Mouse (Mus musculus) left cerebral cortex, postnatal 25 days (tissue): ENCODE data around the gene Rnf220. TPM values are rescaled to one million over a fixed set of nuclear protein-coding genes. Genes with fewer than 3 reads are reported as not detected.

Experiments used
- DNase-seq, 2 experiments: peaks; one replicate each; pipeline ENCODE4 v3.0.0; 2022; ENCODE audit warnings: low spot score in 2 of 2, mixed read lengths in 1 of 2
- intact Hi-C: fragments of 180-260 bp; cut with DNase I; formaldehyde crosslinking; loops from one replicate; pipeline ENCODE4 v1.15.1; 2025
- total RNA-seq, 2 experiments: library from RNA; stranded (reverse); gene quantifications; 2 replicates each; pipeline ENCODE4 v1.2.3; 2021

Gene Rnf220
- total RNA-seq, 2 experiments from 2014 or later: 179 to 182 TPM

DNA sequence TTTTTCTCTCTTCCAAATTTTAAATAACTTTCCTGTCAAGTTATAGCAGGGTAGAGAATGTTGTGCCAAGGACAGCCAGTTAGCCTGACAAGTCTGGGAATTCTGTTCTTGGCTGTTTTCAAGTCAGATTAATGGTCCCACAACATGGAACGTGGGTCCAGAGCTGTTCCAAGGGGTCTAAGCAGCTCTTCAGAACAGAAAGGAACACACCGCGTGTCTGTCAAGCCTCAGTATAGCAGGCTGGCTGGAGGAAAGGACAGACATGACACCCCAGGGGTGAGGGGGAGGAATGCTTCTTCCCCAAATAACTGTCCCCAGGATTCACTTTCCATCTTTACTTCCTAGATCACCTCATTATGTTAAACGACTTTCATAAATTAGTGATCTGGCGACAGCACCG is 5.0 kb downstream of the Rnf220 start:
- intact Hi-C loops: no loop called here

DNA sequence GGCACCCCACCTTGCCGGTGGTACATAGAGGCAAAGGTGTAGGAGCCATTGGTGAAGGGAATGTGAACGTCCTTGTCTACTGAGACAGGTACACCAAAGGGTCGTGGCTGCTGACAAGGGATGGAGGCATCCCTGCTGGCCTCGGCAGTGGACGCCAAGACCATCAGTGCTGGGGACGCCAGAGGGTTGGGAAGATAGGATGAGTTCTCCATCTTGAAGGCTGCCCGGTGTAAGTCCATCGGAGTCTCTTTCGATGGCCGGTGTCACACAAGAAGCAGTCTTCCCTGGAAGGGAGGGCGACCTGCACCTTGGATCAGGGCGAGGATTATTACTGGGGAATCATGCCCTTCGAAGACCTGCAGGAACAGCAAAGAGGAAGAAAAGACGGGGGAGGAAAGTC is 6.9 kb downstream of the Rnf220 start:
- intact Hi-C loops: no loop called here
- DNase-seq: no peak

More for the DNA sequence above, 5.0 kb downstream of the Rnf220 start:
- DNase-seq: no peak

DNA sequence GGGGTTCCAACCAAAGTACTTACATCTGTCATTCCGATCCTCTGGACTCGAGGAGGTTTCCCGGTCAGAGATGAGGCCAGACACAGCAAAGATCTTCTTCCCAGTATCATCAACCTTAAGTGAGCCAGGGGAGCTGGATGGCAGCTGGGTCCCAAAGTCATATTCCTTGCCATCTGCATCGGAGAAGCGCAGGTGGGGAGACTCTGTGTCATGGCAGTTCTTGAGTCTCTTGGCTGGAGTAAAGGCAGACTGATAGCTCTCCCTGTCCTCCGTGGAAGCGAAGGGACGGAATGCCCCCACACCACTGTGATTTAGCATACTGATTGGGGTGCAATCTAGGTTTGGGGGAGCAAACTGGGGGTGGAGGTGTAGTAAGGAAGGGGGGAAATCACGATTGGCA is 7.3 kb downstream of the Rnf220 start:
- no peak for DNase-seq
- intact Hi-C loops: no loop called here

DNA sequence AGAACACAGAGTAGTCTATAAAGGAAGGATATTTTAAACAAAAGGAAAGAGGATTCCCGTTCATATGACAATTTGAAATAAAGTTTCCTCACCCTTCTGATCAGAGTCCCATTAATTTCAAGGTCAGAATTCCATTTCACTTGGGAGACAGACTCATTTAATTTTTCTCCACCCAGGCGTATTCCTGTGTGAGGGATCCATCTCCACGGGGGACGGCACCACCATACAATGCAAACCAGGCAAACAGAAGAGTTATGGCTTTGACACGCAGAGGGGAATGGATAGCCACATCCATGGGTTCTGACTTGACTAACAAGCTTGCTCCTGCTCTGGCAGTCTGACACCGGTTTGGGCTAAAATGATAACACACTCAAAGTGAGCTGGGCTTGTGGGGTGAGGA is 9.4 kb downstream of the Rnf220 start:
- DNase-seq: no peak
- intact Hi-C loops: no loop called here

DNA sequence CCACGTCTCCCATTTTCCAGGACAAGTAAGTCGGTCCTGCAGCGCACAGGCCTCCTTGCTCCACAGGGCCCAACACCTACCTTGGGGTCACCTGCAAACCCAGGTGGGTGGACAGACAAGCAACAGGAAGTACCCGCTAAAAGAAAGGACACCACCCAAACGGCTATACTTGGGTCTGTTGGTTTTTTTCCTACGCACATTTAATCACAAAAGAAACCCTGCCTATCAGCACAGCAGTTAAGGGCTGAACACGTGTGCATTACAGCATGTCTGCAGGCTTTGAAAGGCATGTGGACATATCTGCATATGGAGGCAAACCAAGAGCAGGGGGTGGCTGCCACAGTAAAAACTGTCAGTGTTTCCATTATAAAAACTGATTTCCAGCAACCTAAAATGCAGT is 10.7 kb downstream of the Rnf220 start:
- intact Hi-C loops: no loop called here
- DNase-seq: no peak

DNA sequence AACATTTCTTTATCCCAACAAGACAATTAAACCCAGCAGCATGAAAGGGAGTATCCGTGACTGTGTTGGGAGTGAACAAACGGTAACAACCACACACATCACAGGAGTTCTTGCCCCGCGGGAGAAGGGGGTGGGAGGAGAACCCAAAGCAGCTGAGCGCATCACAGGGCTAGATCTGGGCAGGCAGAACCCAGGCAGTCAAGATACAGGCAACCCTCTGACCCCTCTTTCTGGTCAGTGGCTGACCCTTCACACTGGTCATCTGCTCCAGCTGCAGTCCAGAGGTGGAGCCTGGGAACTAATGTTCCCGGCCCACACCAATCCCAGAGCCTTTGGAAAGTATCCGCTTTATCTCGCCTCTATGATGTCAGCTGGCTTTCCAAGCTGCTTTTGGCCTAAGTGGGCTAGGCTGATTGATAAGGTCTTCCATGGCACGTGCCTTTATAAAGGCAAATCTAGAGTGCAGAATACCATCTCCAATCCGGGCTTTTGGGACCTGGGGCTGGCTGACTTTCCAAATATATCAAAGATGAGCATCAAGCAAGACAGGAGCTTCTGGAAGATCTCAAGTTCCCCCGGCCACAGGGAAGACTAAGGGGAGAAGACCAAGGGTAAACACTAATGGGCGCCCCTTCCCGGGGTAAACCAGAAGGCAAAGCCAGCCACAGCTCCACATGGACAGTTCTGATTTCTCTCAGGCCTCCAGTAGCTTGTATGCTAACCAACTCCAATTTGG is 11.6 kb downstream of the Rnf220 start:
- intact Hi-C loops: no loop called here

DNA sequence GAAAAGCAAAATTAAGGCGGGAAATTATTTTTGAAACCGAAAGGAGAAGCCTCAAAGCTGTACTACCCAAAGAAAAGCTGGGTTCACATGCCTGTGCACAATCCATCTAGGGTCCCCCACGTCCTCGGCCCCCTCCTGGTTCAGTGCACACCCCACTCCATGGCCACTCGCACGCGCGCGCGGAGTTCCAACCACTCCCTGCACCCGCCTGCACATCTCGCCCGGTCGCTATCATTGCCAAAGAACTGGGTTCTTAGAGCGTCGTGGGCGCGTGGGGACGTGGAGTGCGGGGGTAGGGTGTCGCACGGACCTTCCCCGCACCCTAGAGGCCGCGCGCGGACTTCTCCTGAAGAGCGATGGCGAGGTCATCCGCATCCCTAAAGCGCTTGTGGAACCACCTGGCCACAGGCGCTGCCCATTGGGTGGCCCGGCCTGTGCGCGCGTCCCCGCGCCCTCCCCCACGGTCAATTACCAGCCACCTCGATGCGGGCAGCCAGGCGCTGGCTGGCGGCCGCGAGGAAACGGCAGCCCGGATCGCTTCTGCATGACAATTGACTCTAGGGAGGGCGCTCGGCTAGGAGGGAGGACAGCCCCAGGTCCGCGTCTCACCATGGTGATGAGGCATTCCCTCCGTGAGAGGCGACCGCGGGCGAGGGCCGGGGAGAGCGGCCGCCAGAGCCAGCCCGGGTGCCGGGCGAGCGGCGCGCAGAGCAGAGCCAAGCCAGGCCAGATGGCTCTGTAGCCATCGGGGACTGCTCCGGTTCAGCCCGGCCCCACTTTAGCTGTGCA is 12.4 kb downstream of the Rnf220 start:
- intact Hi-C loops: no loop called here
- peak in 1 of 2 experiments; percentile 35 for DNase-seq

More for the DNA sequence above, 11.6 kb downstream of the Rnf220 start:
- DNase-seq: no peak

DNA sequence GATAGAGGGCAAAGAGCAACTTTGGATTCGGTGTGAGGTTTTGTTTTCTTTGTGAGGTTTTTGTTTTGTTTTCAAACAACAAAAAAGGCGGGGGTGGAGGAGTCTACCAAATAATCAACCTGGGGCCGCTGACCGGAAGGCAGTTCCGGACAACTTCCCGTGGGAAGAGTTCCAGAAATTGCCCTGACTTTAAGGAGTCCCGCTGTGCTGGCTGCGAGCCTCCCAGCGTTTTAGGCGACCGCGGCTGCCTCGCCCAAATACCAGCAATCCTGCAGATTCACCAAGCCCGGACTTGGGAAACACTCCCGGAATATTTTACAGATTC is 13.0 kb downstream of the Rnf220 start:
- DNase-seq: no peak
- intact Hi-C loops: no loop called here

DNA sequence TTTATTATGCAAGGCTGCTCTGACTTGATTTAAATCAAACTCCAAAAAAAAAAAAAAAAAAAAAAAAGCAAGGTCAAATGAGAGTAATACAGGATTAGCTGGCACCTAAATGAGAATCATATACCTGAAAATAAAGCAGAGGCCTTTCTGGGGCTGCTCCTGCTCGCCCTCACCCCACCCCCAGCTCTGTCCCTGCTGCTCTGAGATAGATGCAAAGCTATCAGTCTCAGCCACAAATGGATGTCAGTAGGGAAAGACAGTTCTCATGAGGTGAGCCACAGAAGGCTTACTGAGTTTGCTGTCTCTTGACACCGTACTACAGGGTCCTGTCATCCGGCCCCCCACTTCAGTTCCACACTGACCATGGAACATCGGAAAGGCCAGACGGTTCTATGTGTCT is 14.7 kb downstream of the Rnf220 start:
- intact Hi-C loops: no loop called here

DNA sequence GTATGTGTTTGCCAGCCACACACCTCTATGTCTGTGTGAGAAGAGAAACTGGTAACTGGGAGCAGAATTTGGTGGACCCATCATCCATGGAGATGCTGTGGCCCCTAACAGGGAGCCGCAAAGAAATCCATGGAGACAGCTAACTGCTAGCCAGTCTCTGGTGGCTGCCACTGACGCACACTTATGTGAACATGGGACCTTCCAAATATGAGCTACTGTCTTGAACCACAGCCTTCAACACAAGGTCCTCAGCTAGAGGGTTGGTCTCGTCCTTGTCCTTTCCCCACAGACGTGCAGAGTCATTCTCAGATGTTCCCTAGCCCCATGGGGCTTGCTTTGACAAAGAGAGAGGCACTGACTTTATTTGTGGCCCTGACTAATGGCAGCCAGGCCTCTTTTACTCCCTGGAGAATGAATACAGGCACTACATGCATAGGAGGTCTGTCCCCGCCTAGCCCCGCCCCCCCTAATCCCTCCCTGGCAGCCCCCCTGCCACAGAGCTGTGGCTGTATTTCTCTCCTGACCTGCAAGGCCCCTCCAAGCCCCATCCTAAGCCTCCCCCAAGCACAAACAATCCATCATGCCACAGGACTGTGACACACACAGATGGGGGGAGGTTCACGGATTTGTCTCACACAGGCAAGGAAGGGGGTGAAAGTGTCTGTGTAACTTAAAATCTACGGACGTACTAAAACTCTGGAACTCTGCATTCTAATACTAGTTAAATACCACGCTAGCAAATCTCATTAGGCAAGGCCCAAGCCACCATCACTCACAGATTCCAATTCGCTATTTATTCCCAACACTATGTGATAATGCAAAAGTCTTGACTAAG is 16.0 kb downstream of the Rnf220 start:
- intact Hi-C loops: no loop called here

More for the DNA sequence above, 14.7 kb downstream of the Rnf220 start:
- DNase-seq: no peak

DNA sequence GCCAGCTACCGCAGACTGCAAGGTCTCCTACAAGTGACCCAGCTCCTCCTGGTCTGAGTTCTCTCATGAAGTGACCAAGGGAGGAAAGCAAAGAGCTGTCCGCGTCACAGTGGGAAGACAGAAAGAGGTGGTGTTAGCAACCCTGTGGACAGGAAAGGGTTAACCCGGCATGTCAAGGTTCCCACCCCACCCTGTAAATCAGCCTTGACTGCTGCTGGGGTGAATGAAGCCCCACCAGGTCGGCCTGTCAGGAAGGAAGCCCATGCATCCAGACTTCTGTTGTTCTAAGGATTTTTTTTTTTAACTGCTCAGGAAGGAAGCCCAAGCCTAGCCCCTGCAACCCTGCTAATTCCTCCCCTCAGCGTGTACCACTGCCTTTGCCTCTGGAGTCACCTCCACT is 16.9 kb downstream of the Rnf220 start:
- DNase-seq: no peak
- intact Hi-C loops: no loop called here

More for the DNA sequence above, 16.0 kb downstream of the Rnf220 start:
- no peak for DNase-seq

DNA sequence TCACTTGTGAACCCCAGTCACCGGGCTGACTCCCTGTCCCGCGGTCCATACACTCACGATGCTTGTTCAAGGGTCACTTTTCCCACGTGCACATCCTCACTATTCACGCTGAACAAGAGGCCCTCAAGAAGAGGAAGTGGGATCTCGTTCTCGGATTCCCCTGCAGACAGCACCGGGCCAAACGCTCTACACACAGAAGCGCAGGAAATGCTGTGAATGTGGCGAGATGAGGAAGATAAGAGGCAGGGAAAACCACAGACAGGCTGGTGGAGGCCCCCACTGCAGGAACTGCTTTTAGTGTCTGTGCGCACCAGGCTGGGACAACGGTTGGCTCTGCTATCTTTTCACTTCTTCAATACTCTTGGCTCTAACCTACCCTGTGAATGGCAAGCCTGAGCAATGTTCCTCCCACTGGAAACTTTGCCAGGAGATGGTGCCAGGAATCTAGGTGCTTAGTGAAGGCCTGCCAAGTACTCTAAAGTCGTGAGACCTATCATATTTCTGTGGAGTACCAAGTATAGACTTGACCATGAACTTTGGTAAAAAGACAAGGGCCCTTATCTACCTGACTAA is 18.7 kb downstream of the Rnf220 start:
- intact Hi-C loops: no loop called here
- DNase-seq: peak in 1 of 2 experiments; percentile 31

DNA sequence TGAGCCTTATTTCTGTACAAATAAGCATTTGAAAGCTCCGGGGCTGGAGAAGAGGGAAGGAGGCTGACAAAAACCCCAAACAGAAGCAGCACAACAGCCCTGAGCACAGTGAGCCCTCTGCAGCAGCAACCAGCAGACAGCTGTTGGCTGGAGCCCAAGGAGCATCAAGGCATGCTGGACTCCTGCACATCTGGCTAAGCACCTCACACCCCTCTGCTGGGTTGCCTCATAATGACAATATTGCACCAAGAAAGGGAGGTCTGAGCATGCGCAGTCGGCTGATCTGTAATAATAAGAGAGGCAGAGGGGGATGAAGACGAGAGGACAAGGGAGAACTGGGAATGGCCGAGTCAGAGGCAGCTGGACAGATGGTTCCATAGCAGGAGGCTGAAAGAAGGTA is 19.5 kb downstream of the Rnf220 start:
- intact Hi-C loops: no loop called here
- no peak for DNase-seq

DNA sequence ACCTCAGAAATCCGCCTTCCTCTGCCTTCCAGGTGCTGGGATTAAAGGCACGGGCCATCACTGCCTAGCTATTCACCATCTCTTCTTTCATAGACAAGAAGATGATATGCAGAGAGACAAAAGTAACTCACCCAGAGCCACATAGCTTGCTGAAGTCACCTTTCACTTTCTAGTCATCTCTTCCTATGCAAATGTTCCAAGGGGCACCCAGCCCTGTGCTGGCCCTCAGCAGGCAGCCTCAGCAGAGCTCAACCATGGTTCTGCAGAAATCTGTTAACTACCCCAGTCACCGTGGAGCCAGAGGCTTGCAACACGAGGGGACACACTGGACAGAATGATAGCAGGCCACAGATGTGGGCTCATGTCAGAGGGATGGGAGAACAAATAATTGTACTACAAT is 20.1 kb downstream of the Rnf220 start:
- intact Hi-C loops: no loop called here
- no peak for DNase-seq

DNA sequence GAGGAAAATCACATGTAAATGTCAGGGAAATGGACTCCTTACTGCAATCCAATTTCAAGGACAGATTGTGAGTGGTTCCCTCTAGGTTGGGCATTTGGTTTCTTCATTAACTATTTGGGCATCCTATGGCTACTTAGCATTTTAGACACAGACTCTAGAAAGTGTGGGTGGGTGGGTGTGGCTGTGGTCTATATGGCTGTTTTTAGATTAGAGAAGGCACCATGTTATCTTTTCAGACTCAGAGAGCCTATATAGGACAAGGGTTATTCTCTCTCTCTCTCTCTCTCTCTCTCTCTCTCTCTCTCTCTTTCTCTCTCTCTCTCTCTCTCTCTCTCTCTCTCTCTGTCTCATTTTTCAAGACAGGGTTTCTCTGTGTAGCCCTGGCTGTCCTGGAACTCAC is 20.5 kb downstream of the Rnf220 start:
- intact Hi-C loops: no loop called here
- no peak for DNase-seq

DNA sequence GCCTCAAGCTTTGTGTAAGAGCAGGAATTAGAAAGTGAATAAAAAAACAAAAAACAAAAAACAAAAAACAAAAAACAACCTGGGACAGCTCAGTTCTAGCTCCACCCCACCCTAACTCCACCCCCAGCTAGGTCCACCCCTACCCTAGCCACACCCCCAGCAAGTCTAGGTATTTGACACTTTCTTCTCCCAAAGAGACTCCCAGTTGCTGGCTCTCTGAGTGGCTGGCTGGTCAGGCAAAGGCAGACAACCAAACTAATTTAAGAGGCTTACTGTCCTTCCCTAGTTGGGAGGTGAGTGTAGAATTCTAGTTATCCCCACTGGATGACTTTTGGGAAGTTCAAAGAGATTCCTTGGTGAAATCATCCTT is 22.9 kb downstream of the Rnf220 start:
- intact Hi-C loops: no loop called here
- DNase-seq: no peak

DNA sequence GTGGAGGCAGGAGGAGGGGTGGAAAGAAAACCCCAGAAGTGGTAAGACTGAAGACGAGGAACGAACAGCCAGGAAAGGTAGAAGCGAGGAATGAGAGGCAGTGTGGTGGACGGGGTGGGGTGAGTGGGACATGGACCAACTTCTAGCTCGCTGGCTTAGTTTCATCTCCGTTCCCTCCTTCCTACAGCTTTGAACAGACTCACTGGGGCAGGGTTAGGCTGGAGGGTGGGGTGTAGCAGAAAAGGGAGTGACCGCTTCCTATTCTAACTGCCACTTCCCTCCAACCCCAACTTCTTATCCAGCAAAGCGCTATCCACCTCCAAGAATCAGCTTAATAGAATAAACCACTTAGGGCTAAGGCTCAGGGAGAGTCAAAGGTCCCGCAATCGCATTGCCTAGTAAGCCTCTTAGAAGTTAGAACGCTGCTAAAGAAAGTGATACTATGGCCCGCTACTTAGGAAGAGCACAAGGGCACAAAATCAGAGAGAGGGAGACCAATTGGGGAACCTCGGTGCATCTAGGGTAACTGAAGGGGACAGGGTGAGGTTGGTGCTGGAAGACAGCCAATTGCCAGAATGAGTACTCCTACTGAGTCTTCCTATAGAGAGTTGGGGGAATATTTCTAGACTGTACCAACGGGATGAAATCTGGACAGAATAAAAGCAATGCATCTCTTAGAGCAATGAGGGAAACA is 23.4 kb downstream of the Rnf220 start:
- no peak for DNase-seq
- intact Hi-C loops: no loop called here

DNA sequence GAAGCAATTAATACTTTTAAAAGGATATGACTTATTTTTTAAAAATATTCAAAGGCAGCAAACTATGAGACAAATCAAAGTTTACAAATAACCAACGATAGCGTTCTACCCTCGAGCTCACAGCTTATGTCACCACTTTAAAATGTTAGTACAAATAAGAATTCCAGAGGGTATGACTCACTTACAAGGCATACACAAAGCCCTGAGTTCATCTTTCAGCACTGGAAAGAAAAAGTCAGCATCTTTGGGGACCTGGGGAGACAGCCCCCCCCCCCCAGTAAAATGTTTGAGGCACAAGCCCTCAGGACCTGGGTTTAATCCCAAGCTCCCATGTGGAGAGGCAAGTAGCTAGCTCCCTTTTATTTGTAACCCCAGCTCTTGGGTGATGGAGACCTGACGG is 27.4 kb downstream of the Rnf220 start:
- no peak for DNase-seq
- intact Hi-C loops: no loop called here

DNA sequence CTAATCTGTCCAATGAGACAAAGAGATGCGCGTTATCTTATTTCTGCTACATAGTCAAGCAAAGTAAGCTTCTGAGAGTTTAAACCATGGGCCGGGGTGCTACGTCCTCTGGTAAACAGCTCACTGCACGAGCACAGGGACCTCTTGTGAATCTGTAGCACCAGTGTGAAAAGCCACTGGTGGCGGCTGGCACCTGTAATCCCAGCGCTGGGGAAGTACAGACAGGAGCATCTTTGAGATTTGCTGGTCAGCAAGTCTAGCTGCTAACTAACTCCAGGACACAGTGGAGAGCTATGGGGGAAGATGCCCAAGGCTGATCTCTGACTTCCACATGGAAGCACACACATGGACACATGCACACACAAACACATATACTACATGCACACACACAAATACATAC is 28.9 kb downstream of the Rnf220 start:
- intact Hi-C loops: no loop called here
- no peak for DNase-seq

DNA sequence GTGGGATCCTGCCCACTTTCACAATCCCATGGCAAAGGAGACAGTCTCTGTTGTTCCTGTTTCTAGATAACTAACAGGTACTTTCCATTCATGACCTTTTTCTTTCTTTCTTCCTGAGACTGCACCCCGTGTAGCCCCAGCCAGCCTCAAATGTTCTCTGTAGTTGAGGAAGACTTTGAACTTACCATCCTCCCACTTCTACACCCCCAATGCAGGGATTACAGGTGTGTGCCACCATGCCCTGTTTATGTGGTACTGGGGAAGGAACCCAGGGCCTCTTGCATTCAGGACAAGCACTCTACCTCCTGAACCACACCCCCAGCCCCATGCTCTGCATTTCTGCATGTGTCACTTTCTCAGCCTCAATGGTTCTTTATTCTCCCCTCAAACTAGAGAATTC is 47.7 kb downstream of the Rnf220 start:
- intact Hi-C loops: no loop called here
- no peak for DNase-seq
